ENCODE assay signal across 17 mouse cellular contexts in the genomic region with DNA sequence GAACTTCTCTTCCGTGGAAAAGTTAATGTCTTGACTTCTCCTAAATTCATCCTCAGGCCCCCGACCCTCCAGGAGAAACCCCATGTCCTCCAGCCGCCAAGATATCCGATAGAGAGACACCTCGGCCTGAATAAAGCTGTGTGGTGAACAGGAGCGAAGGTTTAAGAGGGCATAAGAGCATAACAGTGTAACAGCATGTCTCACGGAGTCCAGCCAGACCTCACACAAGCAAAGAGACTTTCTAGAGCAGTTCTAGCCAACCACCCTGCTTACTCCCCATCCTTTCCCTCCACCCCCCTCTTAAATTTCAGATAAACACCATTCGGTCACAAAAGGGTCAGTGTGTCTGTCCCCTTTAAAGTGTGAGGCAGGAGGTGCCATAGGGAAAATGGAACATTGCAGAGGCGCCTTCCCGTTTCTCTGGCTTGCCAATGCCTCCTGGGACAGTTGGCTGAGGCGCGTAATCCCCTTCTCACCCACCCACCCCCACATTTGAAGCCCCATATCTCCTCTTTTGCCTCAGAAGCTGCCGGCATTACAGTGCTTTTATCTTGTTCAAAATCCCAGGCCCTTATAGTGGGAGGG. TPM values are rescaled to one million over a fixed set of nuclear protein-coding genes. Genes with fewer than 3 reads are reported as not detected.
DNase-seq lines count a peak whose midpoint lies in the region; ATAC-seq and TF ChIP-seq lines count a peak whose summit lies in the region.
"Had no signal": no experiment of that assay in that cellular context is flagged by ENCODE, and none has a peak within 500 bp of the region (broad histone marks: within the 10 kb centered on the region; RNA-seq: fewer than 3 reads in every experiment).

No protein-coding gene starts in this region.

- 0 out of 2 replicates have a peak, but pooled peaks have one; percentile 39 for TF ChIP-seq EP300 in lung, postnatal 0 days (IDR thresholded peaks at IDR 0.05)

- peaks cover 7% of the 10 kb centered on the region; the same call in 1 of the 2 replicates for H3K4me1 ChIP-seq in hindbrain, embryonic 11.5 days (replicated peaks; ENCODE audit: control insufficient read depth, insufficient read depth, low read length)
- H3K4me1 ChIP-seq in hindbrain, embryonic 13.5 days (replicated peaks): peaks cover 16% of the 10 kb centered on the region
- peaks cover 11% of the 10 kb centered on the region; the same call in 1 of the 2 replicates for H3K4me1 ChIP-seq in lung, postnatal 0 days (ENCODE audit: insufficient read depth, low read depth, low read length)
- peaks cover 66% of the 10 kb centered on the region for H3K4me1 ChIP-seq in embryonic facial prominence, embryonic 13.5 days
- H3K4me1 ChIP-seq in limb, embryonic 13.5 days: peaks cover 37% of the 10 kb centered on the region

- peak; percentile 47 for DNase-seq in hindbrain, embryonic 11.5 days (ENCODE audit: low spot score)
- DNase-seq in lung, postnatal 0 days (ENCODE audit: low spot score): peak; percentile 62
- DNase-seq in lung, postnatal 36 days: no peak
- no peak for DNase-seq in spleen, postnatal 10 days (ENCODE audit: low spot score in 2 of 2)
- DNase-seq: adrenal gland, postnatal 10 days; cerebellum, adult 8-10 months; gastrocnemius, postnatal 10 days; kidney, adult 8-10 months; right cerebral cortex, postnatal 14 days; thymus, postnatal 4 days had no signal

- H3K9me3 ChIP-seq in hindbrain, embryonic 11.5 days (ENCODE audit: control insufficient read depth, low read length): no peaks in the 10 kb centered on the region
- no peaks in the 10 kb centered on the region for H3K9me3 ChIP-seq in hindbrain, embryonic 13.5 days
- no peaks in the 10 kb centered on the region for H3K9me3 ChIP-seq in lung, postnatal 0 days (ENCODE audit: low read length)
- no peaks in the 10 kb centered on the region for H3K9me3 ChIP-seq in embryonic facial prominence, embryonic 13.5 days
- no peaks in the 10 kb centered on the region for H3K9me3 ChIP-seq in limb, embryonic 13.5 days
- H3K9me3 ChIP-seq: heart, embryonic 15.5 days; hindbrain, embryonic 12.5 days; liver, embryonic 12.5 days had no signal

- H3K4me3 ChIP-seq in hindbrain, embryonic 11.5 days (ENCODE audit: low read depth, low read length): no peak overlapping the region
- H3K4me3 ChIP-seq in hindbrain, embryonic 13.5 days: no peak overlapping the region
- H3K4me3 ChIP-seq in lung, postnatal 0 days (ENCODE audit: low read depth, low read length): no peak overlapping the region
- peak overlapping the region; percentile 75 for H3K4me3 ChIP-seq in embryonic facial prominence, embryonic 13.5 days
- H3K4me3 ChIP-seq in limb, embryonic 13.5 days: no peak overlapping the region; the same call in 1 of the 2 replicates
- H3K4me3 ChIP-seq: heart, embryonic 15.5 days; hindbrain, embryonic 12.5 days; liver, embryonic 12.5 days had no signal

- H3K27me3 ChIP-seq in hindbrain, embryonic 11.5 days (ENCODE audit: control insufficient read depth, insufficient read depth, low read length): peaks cover 97% of the 10 kb centered on the region
- H3K27me3 ChIP-seq in hindbrain, embryonic 13.5 days: peaks cover 100% of the 10 kb centered on the region
- H3K27me3 ChIP-seq in lung, postnatal 0 days (replicated peaks; ENCODE audit: insufficient read depth, low read length): peaks cover 15% of the 10 kb centered on the region
- peaks cover 68% of the 10 kb centered on the region for H3K27me3 ChIP-seq in embryonic facial prominence, embryonic 13.5 days
- H3K27me3 ChIP-seq in limb, embryonic 13.5 days: peaks cover 82% of the 10 kb centered on the region

- ATAC-seq in hindbrain, embryonic 11.5 days (ENCODE audit: low FRiP score): no peak
- no peak for ATAC-seq in hindbrain, embryonic 13.5 days (ENCODE audit: low FRiP score)
- ATAC-seq in lung, postnatal 0 days: no peak
- no peak for ATAC-seq in embryonic facial prominence, embryonic 13.5 days (ENCODE audit: insufficient number of reproducible peaks, insufficient read depth, low FRiP score, low TSS enrichment, low read depth)
- no peak for ATAC-seq in limb, embryonic 13.5 days (ENCODE audit: low FRiP score, low read depth)
- ATAC-seq: liver, embryonic 12.5 days; midbrain, embryonic 16.5 days had no signal

- H3K4me2 ChIP-seq in hindbrain, embryonic 11.5 days (replicated peaks; ENCODE audit: low read depth, low read length): no peak overlapping the region
- no peak overlapping the region for H3K4me2 ChIP-seq in hindbrain, embryonic 13.5 days
- 0 out of 2 replicates have a peak overlapping the region, but pooled peaks have one; percentile 63 for H3K4me2 ChIP-seq in lung, postnatal 0 days (replicated peaks; ENCODE audit: low read depth, low read length)
- peak overlapping the region; percentile 79 for H3K4me2 ChIP-seq in embryonic facial prominence, embryonic 13.5 days
- peak overlapping the region; percentile 81 for H3K4me2 ChIP-seq in limb, embryonic 13.5 days (replicated peaks)
- H3K4me2 ChIP-seq: hindbrain, embryonic 12.5 days had no signal

- no peak for TF ChIP-seq CTCF in lung, postnatal 0 days (IDR thresholded peaks at IDR 0.05)

- no peaks in the 10 kb centered on the region for H3K36me3 ChIP-seq in hindbrain, embryonic 11.5 days (ENCODE audit: control insufficient read depth, insufficient read depth, low read length)
- no peaks in the 10 kb centered on the region for H3K36me3 ChIP-seq in hindbrain, embryonic 13.5 days
- no peaks in the 10 kb centered on the region for H3K36me3 ChIP-seq in lung, postnatal 0 days (ENCODE audit: insufficient read depth, low read length)
- H3K36me3 ChIP-seq in embryonic facial prominence, embryonic 13.5 days: no peaks in the 10 kb centered on the region
- H3K36me3 ChIP-seq in limb, embryonic 13.5 days: no peaks in the 10 kb centered on the region
- H3K36me3 ChIP-seq: heart, embryonic 15.5 days; hindbrain, embryonic 12.5 days; liver, embryonic 12.5 days had no signal

- 2% methylated on average over 13 of the region's 13 CpGs for WGBS in hindbrain, embryonic 11.5 days
- 4% methylated on average over 13 of the region's 13 CpGs for WGBS in hindbrain, embryonic 13.5 days
- 25% methylated on average over 13 of the region's 13 CpGs for WGBS in lung, postnatal 0 days
- WGBS in embryonic facial prominence, embryonic 13.5 days: 14% methylated on average over 13 of the region's 13 CpGs
- WGBS in limb, embryonic 13.5 days: 18% methylated on average over 13 of the region's 13 CpGs

- no peak overlapping the region for H3K9ac ChIP-seq in hindbrain, embryonic 11.5 days (ENCODE audit: low read depth, low read length)
- H3K9ac ChIP-seq in hindbrain, embryonic 13.5 days: no peak overlapping the region
- H3K9ac ChIP-seq in lung, postnatal 0 days (replicated peaks; ENCODE audit: low read depth): no peak overlapping the region
- H3K9ac ChIP-seq in embryonic facial prominence, embryonic 13.5 days: peak overlapping the region; percentile 99
- H3K9ac ChIP-seq in limb, embryonic 13.5 days: no peak overlapping the region; the same call in 1 of the 2 replicates
- H3K9ac ChIP-seq: heart, embryonic 15.5 days; hindbrain, embryonic 12.5 days had no signal

- no peak overlapping the region for H3K27ac ChIP-seq in hindbrain, embryonic 11.5 days (ENCODE audit: low read depth, low read length)
- H3K27ac ChIP-seq in hindbrain, embryonic 13.5 days: no peak overlapping the region
- peak overlapping the region; percentile 26; the same call in 1 of the 2 replicates for H3K27ac ChIP-seq in lung, postnatal 0 days (ENCODE audit: low read length)
- H3K27ac ChIP-seq in embryonic facial prominence, embryonic 13.5 days: peak overlapping the region; percentile 100
- no peak overlapping the region for H3K27ac ChIP-seq in limb, embryonic 13.5 days
- H3K27ac ChIP-seq: heart, embryonic 15.5 days; hindbrain, embryonic 12.5 days had no signal

RNA-seq across cellular contexts. Expression of a gene that starts 3.0 kb away (rescaled TPM):
- polyA plus RNA-seq in hindbrain, embryonic 11.5 days (2014; fragmentation: Nextera tagmentation; extraction: Ambion mirVana): 5.1 and 9.0 TPM in 2 replicates
- 5.3 and 6.0 TPM in 2 replicates for polyA plus RNA-seq in hindbrain, embryonic 13.5 days (2015; fragmentation: Nextera tagmentation; extraction: Ambion mirVana)
- polyA plus RNA-seq in lung, postnatal 0 days (2015; fragmentation: Nextera tagmentation; extraction: Ambion mirVana): 44.7 and 54.8 TPM in 2 replicates
- 63.4 and 67.0 TPM in 2 replicates for polyA plus RNA-seq in embryonic facial prominence, embryonic 13.5 days (2015; fragmentation: Nextera tagmentation; extraction: Ambion mirVana)
- 29.9 and 43.9 TPM in 2 replicates for polyA plus RNA-seq in limb, embryonic 13.5 days (2015; fragmentation: Nextera tagmentation; extraction: Ambion mirVana)

Comparison
In these comparisons a context has a peak if more than half of its experiments do, and no peak if none do; other contexts are left out.
1. DNase-seq: peak in hindbrain, embryonic 11.5 days (single experiment) and lung, postnatal 0 days (single experiment); none in lung, postnatal 36 days (single experiment) and spleen, postnatal 10 days (0 of 2).
2. H3K27ac ChIP-seq: peak in lung, postnatal 0 days (single experiment) and embryonic facial prominence, embryonic 13.5 days (single experiment); none in hindbrain, embryonic 11.5 days (single experiment), hindbrain, embryonic 13.5 days (single experiment) and limb, embryonic 13.5 days (single experiment).
3. H3K4me2 ChIP-seq: peak in lung, postnatal 0 days (single experiment), embryonic facial prominence, embryonic 13.5 days (single experiment) and limb, embryonic 13.5 days (single experiment); none in hindbrain, embryonic 11.5 days (single experiment) and hindbrain, embryonic 13.5 days (single experiment).